Mouse (Mus musculus): ENCODE data around the gene Jsrp1.

- TF ChIP-seq CTCF (IDR thresholded peaks at IDR 0.05; ENCODE audit: extremely low read depth, insufficient read depth, low read length) (no peak), POLR2A (IDR thresholded peaks at IDR 0.05; ENCODE audit: extremely low read depth, insufficient read depth, low read length) (no peak)
Observed at GRCm38 (mm10) chr10:80796307-80796848, 16.9 kb downstream of the Jsrp1 start.
